Mouse (Mus musculus): ENCODE measurements at regions not wholly inside any gene's neighbourhood (a gene's known extent, or its start where the extent isn't known, plus 50 kb on each side); places are given as distances from the start of the nearest gene placed in this dataset.

GRCm38 (mm10) chr12:79998339-79998738 lies 114.5 kb downstream of the Zfp36l1 start:
- TF ChIP-seq POLR2A (IDR thresholded peaks at IDR 0.05; ENCODE audit: borderline replicate concordance, extremely low read depth, insufficient read depth, insufficient read length, poor library complexity, severe bottlenecking) (no peak), CTCF (IDR thresholded peaks at IDR 0.05; ENCODE audit: borderline replicate concordance, extremely low read depth, insufficient read depth, insufficient read length) (no peak)
